Mouse (Mus musculus) CH12.LX (cell line): ENCODE data around the gene Fam89b. TPM values are rescaled to one million over a fixed set of nuclear protein-coding genes. Genes with fewer than 3 reads are reported as not detected.

Experiments used
- DNase-seq: peaks from one replicate; pipeline ENCODE4 v3.0.0-alpha.2; 2013; ENCODE audit errors: extremely low read depth
- H3K27ac ChIP-seq: 2 replicates; pipeline ENCODE4 v1.5.1; 2012; ENCODE audit warnings: low read depth, mild to moderate bottlenecking, control low read depth, moderate library complexity; ENCODE audit not compliant: insufficient read depth
- H3K27me3 ChIP-seq: replicated peaks from 2 replicates; pipeline ENCODE3; 2012; ENCODE audit warnings: inconsistent platforms
- H3K36me3 ChIP-seq, 2 experiments: replicated peaks in 1 of 2; 2 replicates each; pipeline versions ENCODE3 to v1.6.1; 2012; ENCODE audit warnings: inconsistent platforms in 1 of 2, low read length in 1 of 2, mild to moderate bottlenecking in 1 of 2, mixed read lengths in 1 of 2, moderate library complexity in 1 of 2; ENCODE audit not compliant: control insufficient read depth in 1 of 2, insufficient read depth in 1 of 2
- H3K4me1 ChIP-seq, 2 experiments: 2 replicates each; pipeline ENCODE4 v1.6.1; 2012; ENCODE audit warnings: inconsistent platforms in 1 of 2, moderate library complexity in 1 of 2; ENCODE audit not compliant: insufficient read depth in 2 of 2, control insufficient read depth in 1 of 2
- H3K4me2 ChIP-seq: 2 replicates; pipeline ENCODE4 v1.6.1; 2012; ENCODE audit warnings: low read depth, mild to moderate bottlenecking, control low read depth; ENCODE audit not compliant: poor library complexity, insufficient read depth, severe bottlenecking
- H3K4me3 ChIP-seq, 3 experiments: fragments of 150-350 bp in 1 of 3; sonication (generic) in 1 of 3; replicated peaks in 1 of 3; 2 replicates each; pipeline versions ENCODE3 to v1.5.1; 2011 to 2012; ENCODE audit warnings: low read depth in 2 of 3, low read length in 2 of 3, mild to moderate bottlenecking in 2 of 3, moderate library complexity in 2 of 3, control low read depth in 1 of 3, improper control_type of control experiment in 1 of 3, inconsistent platforms in 1 of 3, mixed read lengths in 1 of 3; ENCODE audit not compliant: poor library complexity in 1 of 3
- H3K79me2 ChIP-seq: replicated peaks from 2 replicates; pipeline ENCODE4 v1.6.1; 2012; ENCODE audit warnings: mild to moderate bottlenecking, moderate library complexity; ENCODE audit not compliant: control insufficient read depth, poor library complexity, insufficient read depth, severe bottlenecking; ENCODE audit errors: extremely low read depth
- H3K9ac ChIP-seq: 2 replicates; pipeline ENCODE4 v1.6.1; 2012; ENCODE audit warnings: low read depth, mild to moderate bottlenecking, control low read depth, moderate library complexity; ENCODE audit not compliant: insufficient read depth
- H3K9me3 ChIP-seq: replicated peaks from 2 replicates; pipeline ENCODE3; 2012; ENCODE audit warnings: low read length, inconsistent platforms, mixed read lengths
- CTCF ChIP-seq, 2 experiments: IDR thresholded peaks in 1 of 2; conservative IDR thresholded peaks in 1 of 2; 2 replicates each; pipeline ENCODE4 v1.5.1; 2011 to 2012; ENCODE audit warnings: low read depth in 2 of 2, low read length in 2 of 2, improper control_type of control experiment in 1 of 2, inconsistent platforms in 1 of 2, mild to moderate bottlenecking in 1 of 2, moderate library complexity in 1 of 2
- ELF1 ChIP-seq: IDR thresholded peaks from 2 replicates; pipeline ENCODE4 v1.6.1; 2014; ENCODE audit warnings: low read depth, mild to moderate bottlenecking, inconsistent platforms, low read length, improper control_type of control experiment
- EP300 ChIP-seq: IDR thresholded peaks from 2 replicates; pipeline ENCODE4 v1.6.1; 2011; ENCODE audit warnings: low read length, improper control_type of control experiment
- IRF4 ChIP-seq: IDR thresholded peaks from 2 replicates; pipeline ENCODE4 v1.6.1; 2014; ENCODE audit warnings: low read depth, mild to moderate bottlenecking, inconsistent platforms, low read length, improper control_type of control experiment
- JUND ChIP-seq: conservative IDR thresholded peaks from 2 replicates; pipeline ENCODE4 v1.6.1; 2011; ENCODE audit warnings: low read depth, low read length, improper control_type of control experiment
- KAT2A ChIP-seq: IDR thresholded peaks from 2 replicates; pipeline ENCODE4 v1.6.1; 2012; ENCODE audit warnings: low read length, improper control_type of control experiment, inconsistent platforms; ENCODE audit not compliant: insufficient replicate concordance
- MAFK ChIP-seq: IDR thresholded peaks from 2 replicates; pipeline ENCODE4 v1.6.1; 2011; ENCODE audit warnings: low read length, improper control_type of control experiment; ENCODE audit not compliant: insufficient replicate concordance
- MAZ ChIP-seq: IDR thresholded peaks from 2 replicates; pipeline ENCODE4 v1.6.1; 2012; ENCODE audit warnings: low read depth, mild to moderate bottlenecking, inconsistent platforms, low read length, improper control_type of control experiment, moderate library complexity
- MEF2A ChIP-seq: IDR thresholded peaks from 2 replicates; pipeline ENCODE4 v1.6.1; 2014; ENCODE audit warnings: low read depth, mild to moderate bottlenecking, inconsistent platforms, low read length, improper control_type of control experiment, borderline replicate concordance
- MYC ChIP-seq: IDR thresholded peaks from 2 replicates; pipeline ENCODE4 v1.6.1; 2011; ENCODE audit warnings: low read depth, mild to moderate bottlenecking, improper control_type of control experiment, low read length
- NRF1 ChIP-seq: IDR thresholded peaks from 2 replicates; pipeline ENCODE4 v1.6.1; 2014; ENCODE audit warnings: low read depth, mild to moderate bottlenecking, inconsistent platforms, low read length, improper control_type of control experiment, moderate library complexity
- POLR2A ChIP-seq: IDR thresholded peaks from 2 replicates; pipeline ENCODE4 v1.6.1; 2011; ENCODE audit warnings: low read depth, mild to moderate bottlenecking, improper control_type of control experiment, low read length
- POLR2AphosphoS2 ChIP-seq: IDR thresholded peaks from 2 replicates; pipeline ENCODE4 v1.6.1; 2011; ENCODE audit warnings: low read depth, low read length, improper control_type of control experiment
- RAD21 ChIP-seq: IDR thresholded peaks from 2 replicates; pipeline ENCODE4 v1.6.1; 2011; ENCODE audit warnings: low read depth, mild to moderate bottlenecking, low read length, improper control_type of control experiment, moderate library complexity
- SIN3A ChIP-seq: IDR thresholded peaks from 2 replicates; pipeline ENCODE4 v1.6.1; 2012; ENCODE audit warnings: low read length, improper control_type of control experiment, inconsistent platforms
- SMC3 ChIP-seq: IDR thresholded peaks from 2 replicates; pipeline ENCODE4 v1.6.1; 2011; ENCODE audit warnings: low read depth, low read length, improper control_type of control experiment
- TBP ChIP-seq: conservative IDR thresholded peaks from 2 replicates; pipeline ENCODE4 v1.6.1; 2011; ENCODE audit warnings: low read depth, low read length, improper control_type of control experiment
- UBTF ChIP-seq: IDR thresholded peaks from 2 replicates; pipeline ENCODE4 v1.6.1; 2012; ENCODE audit warnings: low read depth, mild to moderate bottlenecking, inconsistent platforms, low read length, improper control_type of control experiment, moderate library complexity
- USF1 ChIP-seq: IDR thresholded peaks from 2 replicates; pipeline ENCODE4 v1.6.1; 2014; ENCODE audit warnings: low read depth, mild to moderate bottlenecking, inconsistent platforms, low read length, improper control_type of control experiment
- ZC3H11A ChIP-seq: IDR thresholded peaks from 2 replicates; pipeline ENCODE4 v1.6.1; 2012; ENCODE audit warnings: low read depth, mild to moderate bottlenecking, inconsistent platforms, low read length, improper control_type of control experiment
- ZMIZ1 ChIP-seq: IDR thresholded peaks from 2 replicates; pipeline ENCODE4 v1.6.1; 2012; ENCODE audit warnings: low read depth, mild to moderate bottlenecking, inconsistent platforms, low read length, improper control_type of control experiment
- ZNF384 ChIP-seq: IDR thresholded peaks from 2 replicates; pipeline ENCODE4 v1.6.1; 2012; ENCODE audit warnings: low read depth, low read length, improper control_type of control experiment, inconsistent platforms
- dilution Hi-C: fragments of 300-500 bp; cut with MboI; formaldehyde crosslinking; loops from 2 replicates; pipeline ENCODE4 v1.14.3; 2020; ENCODE audit warnings: low sequenced_read_pairs; ENCODE audit not compliant: extremely low pct_unique_long_range_greater_than_20kb, extremely low pct_ligation_motif_present
- in situ Hi-C: fragments of 300-500 bp; cut with MboI; formaldehyde crosslinking; loops from 3 replicates; pipeline ENCODE4 v1.14.3; 2019; ENCODE audit warnings: low sequenced_read_pairs, low pct_ligation_motif_present, low pct_unique_long_range_greater_than_20kb, mixed read lengths
- polyA plus RNA-seq: library from polyadenylated mRNA; unstranded; fragments of >175 nt; gene quantifications from 2 replicates; pipeline ENCODE4 v1.2.1, GENCODE M21; 2012; ENCODE audit warnings: low read depth; ENCODE audit not compliant: insufficient read length
- total RNA-seq, 2 experiments: library from RNA; depleted of rRNA; stranded (reverse); fragments of 300-350 nt in 1 of 2; fragments of >200 nt in 1 of 2; gene quantifications; 2 replicates each; pipeline ENCODE4 v1.2.3; 2012 to 2014

The Fam89b gene
- total and polyA plus RNA-seq, 3 experiments: 7.5 to 13.4 (median 9.2) TPM

DNA sequence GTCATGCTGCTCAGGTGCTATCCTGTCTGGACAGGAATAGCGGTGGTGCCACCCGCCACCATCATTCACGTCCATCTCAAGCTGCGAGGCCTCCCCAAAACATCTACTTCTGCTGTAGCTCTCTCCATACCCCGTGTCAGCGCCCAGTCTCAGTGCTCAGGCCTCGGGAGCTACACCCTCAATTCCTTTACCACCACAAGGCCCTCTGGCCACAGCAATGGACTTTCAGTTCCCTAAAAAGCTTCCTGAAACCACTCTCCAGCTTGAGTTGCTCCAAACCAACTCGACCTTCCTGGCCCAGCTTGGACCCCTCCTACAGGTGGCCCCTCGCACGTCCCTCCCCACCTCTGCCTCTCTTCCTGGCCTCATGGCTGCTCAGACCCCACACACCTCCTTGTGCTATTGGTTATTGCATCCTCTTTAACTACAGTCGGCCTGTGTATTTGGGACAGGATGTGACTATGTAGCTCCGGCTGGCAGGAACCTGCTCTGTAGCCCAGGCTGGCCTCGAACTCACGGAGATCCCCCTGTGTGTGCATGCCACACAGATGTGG is 17.5 kb downstream of the Fam89b start:
- Histone ChIP-seq H3K9me3 (no peaks in the 10 kb centered on the region), H3K27me3 (no peaks in the 10 kb centered on the region), H3K4me3 (no peak overlapping the region), H3K4me1 (peaks cover 21 to 46% of the 10 kb centered on the region in 2 experiments), H3K79me2 (no peaks in the 10 kb centered on the region), H3K27ac (peak overlapping the region; percentile 57), H3K36me3 (peaks cover 47 to 91% of the 10 kb centered on the region in 2 experiments), H3K9ac (no peak overlapping the region), H3K4me2 (no peak overlapping the region)
- in situ Hi-C loops: no loop called here
- dilution Hi-C loops: no loop called here
- DNase-seq: no peak
- TF ChIP-seq MYC (0 out of 2 replicates have a peak, but pooled peaks have one; percentile 20), EP300 (peak; percentile 84), POLR2AphosphoS2 (no peak), SMC3 (no peak), SIN3A (peak; percentile 50; the same call in 1 of the 2 replicates), MAZ (0 out of 2 replicates have a peak, but pooled peaks have one; percentile 31), IRF4 (peak; percentile 94), MEF2A (peak; percentile 28; the same call in 1 of the 2 replicates), KAT2A (0 out of 2 replicates have a peak, but pooled peaks have one; percentile 21), ZC3H11A (no peak)
- TF ChIP-seq, all 38 proteins: peak for 7

DNA sequence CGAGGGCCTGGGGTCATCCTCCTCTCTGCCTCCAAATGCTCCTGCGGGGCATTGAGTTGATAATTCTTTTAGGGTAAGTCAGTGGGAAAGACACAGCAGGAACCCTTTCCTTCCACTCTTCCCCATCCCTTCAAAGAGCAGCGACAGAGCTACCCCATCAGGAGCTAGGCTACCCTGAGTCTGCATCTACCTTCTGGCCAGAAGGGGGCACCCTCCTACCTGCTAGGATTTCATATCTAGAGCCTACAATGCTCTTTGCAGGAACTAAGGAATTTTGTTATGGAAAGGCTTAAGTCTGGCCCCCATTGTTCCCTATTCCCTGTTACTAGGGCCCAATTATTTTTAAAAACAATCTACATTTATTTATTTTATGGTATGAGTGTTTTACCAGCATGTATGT is 18.2 kb downstream of the Fam89b start:
- H3K79me2 ChIP-seq: no peaks in the 10 kb centered on the region
- peaks cover 46 to 91% of the 10 kb centered on the region in 2 experiments for H3K36me3 ChIP-seq
- dilution Hi-C loops (no loop called here), in situ Hi-C loops (no loop called here)
- H3K4me3 ChIP-seq: no peak overlapping the region
- peaks cover 21 to 46% of the 10 kb centered on the region in 2 experiments for H3K4me1 ChIP-seq
- no peak overlapping the region for H3K4me2 ChIP-seq
- no peaks in the 10 kb centered on the region for H3K9me3 ChIP-seq
- no peak for DNase-seq
- H3K27me3 ChIP-seq: no peaks in the 10 kb centered on the region
- no peak overlapping the region for H3K9ac ChIP-seq
- H3K27ac ChIP-seq: no peak overlapping the region
- no peak for TF ChIP-seq JUND
- TF ChIP-seq ELF1: no peak
- no peak for TF ChIP-seq NRF1
- TF ChIP-seq TBP: no peak
- TF ChIP-seq USF1: no peak
- TF ChIP-seq UBTF: no peak
- peak; percentile 76 for TF ChIP-seq RAD21
- peak; percentile 78 for TF ChIP-seq SMC3
- TF ChIP-seq ZNF384: no peak
- no peak for TF ChIP-seq POLR2A
- TF ChIP-seq CTCF (conservative IDR thresholded peaks at IDR 0.05 in 1 of 2, IDR thresholded peaks at IDR 0.05 in 1 of 2; ENCODE audit: low read depth in 2 of 2, low read length in 2 of 2): peak; percentile 54 to 84
- no peak for TF ChIP-seq MAFK
- no peak for TF ChIP-seq ZMIZ1
